Mouse (Mus musculus) G1E (cell line): ENCODE results near the gene Mdm2. TPM values are rescaled to one million over a fixed set of nuclear protein-coding genes. Genes with fewer than 3 reads are reported as not detected.

Source experiments
- ATAC-seq: 2 replicates; pipeline ENCODE4 v1.8.0; 2016; ENCODE audit warnings: mild to moderate bottlenecking; ENCODE audit not compliant: insufficient number of reproducible peaks, poor library complexity, low FRiP score, severe bottlenecking; ENCODE audit errors: extremely low read depth
- DNase-seq: peaks from one replicate; pipeline ENCODE4 v3.0.0; 2012; ENCODE audit warnings: low spot score
- H3K27me3 ChIP-seq: 2 replicates; pipeline ENCODE4 v1.6.1; 2012; ENCODE audit warnings: mild to moderate bottlenecking, low read length, inconsistent platforms; ENCODE audit not compliant: insufficient read depth
- H3K36me3 ChIP-seq: replicated peaks from 2 replicates; pipeline ENCODE3; 2012; ENCODE audit warnings: mild to moderate bottlenecking, inconsistent platforms
- H3K4me1 ChIP-seq: 2 replicates; pipeline ENCODE4 v1.6.1; 2012; ENCODE audit warnings: low read depth, low read length, inconsistent platforms, mixed read lengths; ENCODE audit not compliant: insufficient read depth
- H3K4me3 ChIP-seq: 2 replicates; pipeline ENCODE4 v1.5.1; 2012; ENCODE audit warnings: low read depth, mild to moderate bottlenecking, inconsistent platforms, low read length, moderate library complexity, mixed read lengths
- H3K9me3 ChIP-seq: replicated peaks from 2 replicates; pipeline ENCODE4 v1.6.1; 2012; ENCODE audit warnings: inconsistent platforms
- CTCF ChIP-seq: IDR thresholded peaks from 2 replicates; pipeline ENCODE4 v1.5.1; 2012; ENCODE audit warnings: low read depth, low read length, inconsistent platforms, mixed read lengths
- GATA1 ChIP-seq: IDR thresholded peaks from 2 replicates; pipeline ENCODE4 v1.6.1; 2012; ENCODE audit warnings: borderline replicate concordance, low read length, inconsistent platforms, mixed read lengths
- GATA2 ChIP-seq: IDR thresholded peaks from 2 replicates; pipeline ENCODE4 v1.6.1; 2012; ENCODE audit warnings: low read depth, low read length, inconsistent platforms, borderline replicate concordance
- POLR2AphosphoS5 ChIP-seq: IDR thresholded peaks from 2 replicates; pipeline ENCODE4 v1.6.1; 2012; ENCODE audit warnings: low read depth, low read length, inconsistent platforms; ENCODE audit not compliant: insufficient replicate concordance
- TAL1 ChIP-seq: conservative IDR thresholded peaks from 2 replicates; pipeline ENCODE4 v1.6.1; 2012; ENCODE audit warnings: low read depth, low read length, inconsistent platforms, mixed read lengths
- polyA plus RNA-seq: library from polyadenylated mRNA; stranded (reverse); fragments of >175 nt; gene quantifications from 2 replicates; pipeline ENCODE4 v1.2.3, GENCODE M21; 2012
- total RNA-seq, 2 experiments: library from RNA; stranded (forward) in 1 of 2; stranded (reverse) in 1 of 2; fragments of 200-1000 nt in 1 of 2; fragments of >200 nt in 1 of 2; fragmentation: Nextera tagmentation in 1 of 2; gene quantifications; 2 replicates each; pipeline ENCODE4 v1.2.3; 2014 to 2017

Gene Mdm2
- total and polyA plus RNA-seq, 3 experiments = 41.3 to 153 (median 97.1) TPM

GRCm38 (mm10) chr10:117695027-117695426 is 15.5 kb downstream of the Mdm2 start:
- H3K9me3 ChIP-seq = no peaks in the 10 kb centered on the region
- DNase-seq (no peak), ATAC-seq (no peak)
- H3K4me1 ChIP-seq = no peaks in the 10 kb centered on the region; the same call in none of the 2 replicates
- H3K4me3 ChIP-seq = no peak overlapping the region
- peaks cover 93% of the 10 kb centered on the region for H3K36me3 ChIP-seq
- H3K27me3 ChIP-seq = no peaks in the 10 kb centered on the region
- TF ChIP-seq GATA2 (no peak), TAL1 (no peak), GATA1 (no peak), CTCF (no peak), POLR2AphosphoS5 (no peak)

GRCm38 (mm10) chr10:117694255-117694953 is 16.2 kb downstream of the Mdm2 start:
- no peaks in the 10 kb centered on the region; the same call in none of the 2 replicates for H3K4me1 ChIP-seq
- no peak overlapping the region for H3K4me3 ChIP-seq
- H3K9me3 ChIP-seq = no peaks in the 10 kb centered on the region
- peaks cover 92% of the 10 kb centered on the region for H3K36me3 ChIP-seq
- DNase-seq = no peak
- ATAC-seq = no peak
- TF ChIP-seq CTCF (no peak), TAL1 (no peak), POLR2AphosphoS5 (no peak), GATA1 (no peak), GATA2 (no peak)
- no peaks in the 10 kb centered on the region for H3K27me3 ChIP-seq

GRCm38 (mm10) chr10:117692953-117693352 is 17.6 kb downstream of the Mdm2 start:
- DNase-seq (no peak), ATAC-seq (no peak)
- H3K9me3 ChIP-seq = no peaks in the 10 kb centered on the region
- TF ChIP-seq POLR2AphosphoS5 = no peak
- peaks cover 92% of the 10 kb centered on the region for H3K36me3 ChIP-seq
- no peak overlapping the region for H3K4me3 ChIP-seq
- H3K4me1 ChIP-seq = no peaks in the 10 kb centered on the region; the same call in none of the 2 replicates
- no peaks in the 10 kb centered on the region for H3K27me3 ChIP-seq

- no peaks in the 10 kb centered on the region for H3K27me3 ChIP-seq
- TF ChIP-seq POLR2AphosphoS5 = no peak
- no peak for TF ChIP-seq GATA2
- TF ChIP-seq TAL1 = no peak
- TF ChIP-seq GATA1 = no peak
- no peak for TF ChIP-seq CTCF
- H3K4me1 ChIP-seq = no peaks in the 10 kb centered on the region; the same call in 1 of the 2 replicates
- DNase-seq (no peak), ATAC-seq (no peak)
- H3K9me3 ChIP-seq = no peaks in the 10 kb centered on the region
- H3K4me3 ChIP-seq = no peak overlapping the region
- H3K36me3 ChIP-seq = peaks cover 89% of the 10 kb centered on the region
Observed at GRCm38 (mm10) chr10:117692173-117692572, 18.4 kb downstream of the Mdm2 start.

- no peak overlapping the region for H3K4me3 ChIP-seq
- no peak for ATAC-seq
- TF ChIP-seq CTCF = no peak
- no peak for TF ChIP-seq GATA2
- TF ChIP-seq GATA1 = no peak
- TF ChIP-seq TAL1 = no peak
- TF ChIP-seq POLR2AphosphoS5 = no peak
- H3K9me3 ChIP-seq = no peaks in the 10 kb centered on the region
- no peak for DNase-seq
- H3K27me3 ChIP-seq = no peaks in the 10 kb centered on the region
- H3K4me1 ChIP-seq = no peaks in the 10 kb centered on the region; the same call in 1 of the 2 replicates
- peaks cover 82% of the 10 kb centered on the region for H3K36me3 ChIP-seq
Observed at GRCm38 (mm10) chr10:117691389-117691968, 19.1 kb downstream of the Mdm2 start.

- Histone ChIP-seq H3K36me3 (peaks cover 76% of the 10 kb centered on the region), H3K9me3 (no peaks in the 10 kb centered on the region), H3K4me3 (no peak overlapping the region), H3K27me3 (no peaks in the 10 kb centered on the region), H3K4me1 (no peaks in the 10 kb centered on the region; the same call in 1 of the 2 replicates)
- no peak for DNase-seq
- TF ChIP-seq TAL1 = no peak
- TF ChIP-seq GATA1 = no peak
- no peak for TF ChIP-seq GATA2
- no peak for TF ChIP-seq CTCF
- no peak for TF ChIP-seq POLR2AphosphoS5
- ATAC-seq = no peak
Observed at GRCm38 (mm10) chr10:117690770-117691296, 19.7 kb downstream of the Mdm2 start.
